Mouse (Mus musculus): ENCODE results near the gene Uckl1. TPM values are rescaled to one million over a fixed set of nuclear protein-coding genes. Genes with fewer than 3 reads are reported as not detected.

The Uckl1 gene
- polyA plus RNA-seq, 1 experiment from 2014 or later = 66.7 TPM

- H3K4me3 ChIP-seq (ENCODE audit: low read depth, low read length) = no peak overlapping the region
- 87% methylated on average over 11 of the region's 11 CpGs for WGBS (ENCODE audit: insufficient replicate concordance)
- no peak for ATAC-seq (replicated peaks; ENCODE audit: insufficient number of reproducible peaks, low FRiP score, low TSS enrichment)
These were observed 12.6 kb downstream of the Uckl1 start for GRCm38 (mm10) chr2:181571941-181572670.

GRCm38 (mm10) chr2:181570921-181571595 is 13.6 kb downstream of the Uckl1 start:
- no peaks in the 10 kb centered on the region for H3K9me3 ChIP-seq (replicated peaks; ENCODE audit: control insufficient read depth, low read length)
- no peak overlapping the region for H3K4me3 ChIP-seq (ENCODE audit: low read depth, low read length)
- no peak overlapping the region for H3K27ac ChIP-seq (ENCODE audit: low read depth, low read length)
- no peaks in the 10 kb centered on the region for H3K27me3 ChIP-seq (ENCODE audit: control insufficient read depth, insufficient read depth, low read length)
- 70% methylated on average over 6 of the region's 6 CpGs for WGBS (ENCODE audit: insufficient replicate concordance)
- no peak for ATAC-seq (replicated peaks; ENCODE audit: insufficient number of reproducible peaks, low FRiP score, low TSS enrichment)
- peaks cover 6% of the 10 kb centered on the region for H3K4me1 ChIP-seq (ENCODE audit: control insufficient read depth, insufficient read depth, low read length)
- no peak overlapping the region for H3K9ac ChIP-seq (ENCODE audit: low read depth, low read length)
- H3K4me2 ChIP-seq = no peak overlapping the region
- peaks cover 3% of the 10 kb centered on the region; the same call in 1 of the 2 replicates for H3K36me3 ChIP-seq (ENCODE audit: control insufficient read depth, insufficient read depth, low read length)

More at GRCm38 (mm10) chr2:181571941-181572670, 12.6 kb downstream of the Uckl1 start:
- Histone ChIP-seq H3K9ac (ENCODE audit: low read depth, low read length) (no peak overlapping the region), H3K4me1 (ENCODE audit: control insufficient read depth, insufficient read depth, low read length) (peaks cover 6% of the 10 kb centered on the region), H3K27ac (ENCODE audit: low read depth, low read length) (no peak overlapping the region), H3K4me2 (no peak overlapping the region), H3K36me3 (ENCODE audit: control insufficient read depth, insufficient read depth, low read length) (peaks cover 3% of the 10 kb centered on the region; the same call in 1 of the 2 replicates), H3K9me3 (replicated peaks; ENCODE audit: control insufficient read depth, low read length) (no peaks in the 10 kb centered on the region), H3K27me3 (ENCODE audit: control insufficient read depth, insufficient read depth, low read length) (no peaks in the 10 kb centered on the region)

GRCm38 (mm10) chr2:181570375-181570774 is 14.3 kb downstream of the Uckl1 start:
- Histone ChIP-seq H3K4me3 (ENCODE audit: low read depth, low read length) (no peak overlapping the region), H3K9ac (ENCODE audit: low read depth, low read length) (no peak overlapping the region), H3K27ac (ENCODE audit: low read depth, low read length) (no peak overlapping the region), H3K4me1 (ENCODE audit: control insufficient read depth, insufficient read depth, low read length) (peaks cover 6% of the 10 kb centered on the region), H3K36me3 (ENCODE audit: control insufficient read depth, insufficient read depth, low read length) (peaks cover 3% of the 10 kb centered on the region; the same call in 1 of the 2 replicates), H3K27me3 (ENCODE audit: control insufficient read depth, insufficient read depth, low read length) (no peaks in the 10 kb centered on the region), H3K9me3 (replicated peaks; ENCODE audit: control insufficient read depth, low read length) (no peaks in the 10 kb centered on the region), H3K4me2 (no peak overlapping the region)
- WGBS (ENCODE audit: insufficient replicate concordance) = 75% methylated on average over 8 of the region's 8 CpGs
- ATAC-seq (replicated peaks; ENCODE audit: insufficient number of reproducible peaks, low FRiP score, low TSS enrichment) = no peak

GRCm38 (mm10) chr2:181569856-181570255 is 14.8 kb downstream of the Uckl1 start:
- Histone ChIP-seq H3K9ac (ENCODE audit: low read depth, low read length) (no peak overlapping the region), H3K9me3 (replicated peaks; ENCODE audit: control insufficient read depth, low read length) (no peaks in the 10 kb centered on the region), H3K4me3 (ENCODE audit: low read depth, low read length) (no peak overlapping the region), H3K4me2 (no peak overlapping the region), H3K27ac (ENCODE audit: low read depth, low read length) (no peak overlapping the region), H3K36me3 (ENCODE audit: control insufficient read depth, insufficient read depth, low read length) (peaks cover 3% of the 10 kb centered on the region; the same call in 1 of the 2 replicates), H3K4me1 (ENCODE audit: control insufficient read depth, insufficient read depth, low read length) (peaks cover 6% of the 10 kb centered on the region), H3K27me3 (ENCODE audit: control insufficient read depth, insufficient read depth, low read length) (no peaks in the 10 kb centered on the region)
- WGBS (ENCODE audit: insufficient replicate concordance) = 94% methylated on average over 10 of the region's 10 CpGs
- no peak for ATAC-seq (replicated peaks; ENCODE audit: insufficient number of reproducible peaks, low FRiP score, low TSS enrichment)

- Histone ChIP-seq H3K4me1 (ENCODE audit: control insufficient read depth, insufficient read depth, low read length) (peaks cover 6% of the 10 kb centered on the region), H3K27ac (ENCODE audit: low read depth, low read length) (no peak overlapping the region), H3K9ac (ENCODE audit: low read depth, low read length) (no peak overlapping the region), H3K4me3 (ENCODE audit: low read depth, low read length) (no peak overlapping the region), H3K27me3 (ENCODE audit: control insufficient read depth, insufficient read depth, low read length) (no peaks in the 10 kb centered on the region), H3K4me2 (no peak overlapping the region), H3K36me3 (ENCODE audit: control insufficient read depth, insufficient read depth, low read length) (peaks cover under 1% of the 10 kb centered on the region; the same call in 1 of the 2 replicates), H3K9me3 (replicated peaks; ENCODE audit: control insufficient read depth, low read length) (no peaks in the 10 kb centered on the region)
- WGBS (ENCODE audit: insufficient replicate concordance) = 55% methylated on average over 7 of the region's 7 CpGs
- no peak for ATAC-seq (replicated peaks; ENCODE audit: insufficient number of reproducible peaks, low FRiP score, low TSS enrichment)
These were observed 16.3 kb downstream of the Uckl1 start for GRCm38 (mm10) chr2:181568272-181569008.

- no peak overlapping the region for H3K4me2 ChIP-seq
- ATAC-seq (replicated peaks; ENCODE audit: insufficient number of reproducible peaks, low FRiP score, low TSS enrichment) = no peak
- H3K27ac ChIP-seq (ENCODE audit: low read depth, low read length) = no peak overlapping the region
- H3K36me3 ChIP-seq (ENCODE audit: control insufficient read depth, insufficient read depth, low read length) = no peaks in the 10 kb centered on the region
- H3K4me3 ChIP-seq (ENCODE audit: low read depth, low read length) = no peak overlapping the region
- H3K9me3 ChIP-seq (replicated peaks; ENCODE audit: control insufficient read depth, low read length) = no peaks in the 10 kb centered on the region
- WGBS (ENCODE audit: insufficient replicate concordance) = 81% methylated on average over 3 of the region's 3 CpGs
- H3K4me1 ChIP-seq (ENCODE audit: control insufficient read depth, insufficient read depth, low read length) = peaks cover 6% of the 10 kb centered on the region
- no peaks in the 10 kb centered on the region for H3K27me3 ChIP-seq (ENCODE audit: control insufficient read depth, insufficient read depth, low read length)
- no peak overlapping the region for H3K9ac ChIP-seq (ENCODE audit: low read depth, low read length)
These were observed 17.4 kb downstream of the Uckl1 start for GRCm38 (mm10) chr2:181567338-181567737.

GRCm38 (mm10) chr2:181553772-181554171 is 30.9 kb downstream of the Uckl1 start:
- ATAC-seq (replicated peaks; ENCODE audit: insufficient number of reproducible peaks, low FRiP score, low TSS enrichment) = no peak
- peaks cover 33% of the 10 kb centered on the region for H3K36me3 ChIP-seq (ENCODE audit: control insufficient read depth, insufficient read depth, low read length)
- no peak overlapping the region for H3K27ac ChIP-seq (ENCODE audit: low read depth, low read length)
- no peak overlapping the region for H3K4me2 ChIP-seq
- no peaks in the 10 kb centered on the region for H3K4me1 ChIP-seq (ENCODE audit: control insufficient read depth, insufficient read depth, low read length)
- H3K27me3 ChIP-seq (ENCODE audit: control insufficient read depth, insufficient read depth, low read length) = no peaks in the 10 kb centered on the region
- no peaks in the 10 kb centered on the region for H3K9me3 ChIP-seq (replicated peaks; ENCODE audit: control insufficient read depth, low read length)
- no peak overlapping the region for H3K4me3 ChIP-seq (ENCODE audit: low read depth, low read length)
- no peak overlapping the region for H3K9ac ChIP-seq (ENCODE audit: low read depth, low read length)

- H3K4me2 ChIP-seq = no peak overlapping the region
- 0 out of 2 replicates have a peak, but pooled peaks cover 3% of the 10 kb centered on the region for H3K4me1 ChIP-seq (ENCODE audit: control insufficient read depth, insufficient read depth, low read length)
- peaks cover 38% of the 10 kb centered on the region for H3K36me3 ChIP-seq (ENCODE audit: control insufficient read depth, insufficient read depth, low read length)
- H3K4me3 ChIP-seq (ENCODE audit: low read depth, low read length) = no peak overlapping the region
- no peaks in the 10 kb centered on the region for H3K27me3 ChIP-seq (ENCODE audit: control insufficient read depth, insufficient read depth, low read length)
- H3K9ac ChIP-seq (ENCODE audit: low read depth, low read length) = no peak overlapping the region
- H3K27ac ChIP-seq (ENCODE audit: low read depth, low read length) = no peak overlapping the region
- no peak for ATAC-seq (replicated peaks; ENCODE audit: insufficient number of reproducible peaks, low FRiP score, low TSS enrichment)
- no peaks in the 10 kb centered on the region for H3K9me3 ChIP-seq (replicated peaks; ENCODE audit: control insufficient read depth, low read length)
- WGBS (ENCODE audit: insufficient replicate concordance) = 93% methylated on average over 2 of the region's 2 CpGs
These were observed 34.5 kb downstream of the Uckl1 start for GRCm38 (mm10) chr2:181550233-181550632.
